Mouse (Mus musculus): Measurements from ENCODE around the gene Cyp1a1. TPM values are rescaled to one million over a fixed set of nuclear protein-coding genes. Genes with fewer than 3 reads are reported as not detected.
"Not testable (repeated sequence)": the region's sequence is repeated elsewhere in the genome, so short reads cannot be mapped to it uniquely, and the experiment has no call there.

The Cyp1a1 gene
- total and polyA plus RNA-seq, 3 experiments = not detected

GRCm38 (mm10) chr9:57706496-57706895, 18.8 kb downstream of the Cyp1a1 start:
- Histone ChIP-seq H3K36me3 (replicated peaks) (peaks cover 10% of the 10 kb centered on the region), H3K4me1 (ENCODE audit: insufficient read depth, low read depth, low read length) (peaks cover 25% of the 10 kb centered on the region), H3K4me3 (ENCODE audit: low read depth, low read length) (no peak overlapping the region), H3K9me3 (replicated peaks) (0 out of 2 replicates have a peak, but pooled peaks cover 3% of the 10 kb centered on the region), H3K27me3 (ENCODE audit: insufficient read depth, low read length) (peaks cover 24% of the 10 kb centered on the region)
- ATAC-seq (ENCODE audit: extremely low read depth, insufficient number of reproducible peaks, low FRiP score, poor library complexity, severe bottlenecking) = no peak
- TF ChIP-seq GATA2 (IDR thresholded peaks at IDR 0.05; ENCODE audit: borderline replicate concordance, low read depth, low read length) = no peak
- TF ChIP-seq TAL1 (conservative IDR thresholded peaks at IDR 0.05; ENCODE audit: low read depth, low read length) = no peak
- no peak for DNase-seq (ENCODE audit: low spot score)

DNA sequence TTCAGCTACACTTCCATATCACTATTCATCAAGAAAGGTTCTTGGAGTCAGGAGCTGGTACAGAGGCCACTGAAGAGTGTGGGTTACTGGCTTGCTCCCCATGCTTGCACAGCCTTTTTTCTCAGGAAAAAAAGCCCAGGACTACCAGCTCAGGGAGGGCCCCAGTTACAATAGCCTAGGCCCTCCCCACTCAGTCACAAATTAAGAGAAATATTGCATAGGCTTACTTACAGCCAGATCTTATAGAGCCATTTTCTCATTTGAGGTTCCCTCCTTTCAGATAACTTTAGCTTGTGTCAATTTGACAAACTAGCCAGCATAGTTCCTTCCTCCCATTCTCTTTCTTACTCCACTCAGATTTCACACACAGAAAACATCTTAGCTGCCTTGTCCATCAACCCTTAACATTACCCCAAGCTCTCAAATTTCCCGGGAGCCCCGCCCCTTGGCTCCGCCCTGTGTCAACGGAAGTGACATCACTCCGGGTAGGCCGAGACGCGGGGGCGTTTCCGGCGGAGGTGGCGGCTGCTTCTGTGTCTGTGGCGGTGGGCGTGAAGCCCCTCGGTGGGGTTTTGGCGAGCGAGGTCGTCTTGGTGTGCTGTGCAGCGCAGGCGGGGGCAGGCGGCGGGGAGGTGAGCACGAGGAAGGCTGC, 20.5 kb downstream of the Cyp1a1 start, which contains the start of gene Edc3:
Edc3 (plus strand) TSS at position 473 of the 652 bp plus-strand sequence.
- Histone ChIP-seq H3K9me3 (replicated peaks) (0 out of 2 replicates have a peak, but pooled peaks cover 3% of the 10 kb centered on the region), H3K36me3 (replicated peaks) (peaks cover 23% of the 10 kb centered on the region), H3K4me1 (ENCODE audit: insufficient read depth, low read depth, low read length) (peaks cover 25% of the 10 kb centered on the region), H3K27me3 (ENCODE audit: insufficient read depth, low read length) (peaks cover 8% of the 10 kb centered on the region), H3K4me3 (ENCODE audit: low read depth, low read length) (peak within 1 kb of the TSS; percentile 96)
- DNase-seq (ENCODE audit: low spot score) (peak; percentile 95), ATAC-seq (ENCODE audit: extremely low read depth, insufficient number of reproducible peaks, low FRiP score, poor library complexity, severe bottlenecking) (peak; percentile 68)
- TF ChIP-seq POLR2AphosphoS5 (IDR thresholded peaks at IDR 0.05; ENCODE audit: insufficient replicate concordance, low read depth, low read length) = no peak
- TF ChIP-seq GATA2 (IDR thresholded peaks at IDR 0.05; ENCODE audit: borderline replicate concordance, low read depth, low read length) = no peak
- TF ChIP-seq CTCF (IDR thresholded peaks at IDR 0.05; ENCODE audit: low read depth, low read length) = no peak
- TF ChIP-seq TAL1 (conservative IDR thresholded peaks at IDR 0.05; ENCODE audit: low read depth, low read length) = no peak
- no peak for TF ChIP-seq GATA1 (IDR thresholded peaks at IDR 0.05; ENCODE audit: borderline replicate concordance, low read length)

GRCm38 (mm10) chr9:57708720-57709274, 21.1 kb downstream of the Cyp1a1 start:
- Histone ChIP-seq H3K4me3 (ENCODE audit: low read depth, low read length) (peak overlapping the region; percentile 96), H3K27me3 (ENCODE audit: insufficient read depth, low read length) (peaks cover 5% of the 10 kb centered on the region; the same call in 1 of the 2 replicates), H3K4me1 (ENCODE audit: insufficient read depth, low read depth, low read length) (peaks cover 25% of the 10 kb centered on the region), H3K9me3 (replicated peaks) (0 out of 2 replicates have a peak, but pooled peaks cover 3% of the 10 kb centered on the region), H3K36me3 (replicated peaks) (peaks cover 28% of the 10 kb centered on the region)
- ATAC-seq (ENCODE audit: extremely low read depth, insufficient number of reproducible peaks, low FRiP score, poor library complexity, severe bottlenecking) = no peak
- TF ChIP-seq POLR2AphosphoS5 (IDR thresholded peaks at IDR 0.05; ENCODE audit: insufficient replicate concordance, low read depth, low read length) (no peak), GATA1 (IDR thresholded peaks at IDR 0.05; ENCODE audit: borderline replicate concordance, low read length) (no peak), GATA2 (IDR thresholded peaks at IDR 0.05; ENCODE audit: borderline replicate concordance, low read depth, low read length) (no peak), TAL1 (conservative IDR thresholded peaks at IDR 0.05; ENCODE audit: low read depth, low read length) (no peak), CTCF (IDR thresholded peaks at IDR 0.05; ENCODE audit: low read depth, low read length) (no peak)
- peak; percentile 15 for DNase-seq (ENCODE audit: low spot score)

- DNase-seq (ENCODE audit: low spot score); H3K9me3 ChIP-seq (replicated peaks); ATAC-seq (ENCODE audit: extremely low read depth, insufficient number of reproducible peaks, low FRiP score, poor library complexity, severe bottlenecking); H3K27me3 ChIP-seq (ENCODE audit: insufficient read depth, low read length); H3K4me3 ChIP-seq (ENCODE audit: low read depth, low read length): not testable (repeated sequence)
- Histone ChIP-seq H3K36me3 (replicated peaks) (peaks cover 42% of the 10 kb centered on the region), H3K4me1 (ENCODE audit: insufficient read depth, low read depth, low read length) (peaks cover 25% of the 10 kb centered on the region)
Observed at GRCm38 (mm10) chr9:57710214-57710613, 22.5 kb downstream of the Cyp1a1 start.

DNA sequence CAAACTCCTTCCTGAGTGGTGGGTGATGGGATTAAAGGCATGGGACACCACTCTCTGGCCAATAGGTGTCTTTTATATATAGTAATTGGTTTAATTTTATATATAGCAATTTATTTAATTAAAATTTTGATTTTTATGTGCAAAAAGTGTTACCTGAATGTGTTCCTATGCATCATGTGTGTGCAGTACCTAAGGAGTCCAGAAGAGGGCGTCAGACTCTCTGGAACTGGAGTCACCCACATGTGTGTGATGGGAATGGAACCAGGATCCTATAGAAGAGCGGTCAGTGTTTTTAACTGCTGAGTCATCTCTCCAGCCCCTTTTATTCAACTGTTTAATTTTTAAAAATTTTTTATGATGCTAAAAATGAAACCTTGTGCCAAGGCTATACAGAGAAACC, 24.5 kb downstream of the Cyp1a1 start:
- Histone ChIP-seq H3K27me3 (ENCODE audit: insufficient read depth, low read length) (no peaks in the 10 kb centered on the region), H3K4me3 (ENCODE audit: low read depth, low read length) (no peak overlapping the region), H3K4me1 (ENCODE audit: insufficient read depth, low read depth, low read length) (peaks cover 25% of the 10 kb centered on the region), H3K9me3 (replicated peaks) (0 out of 2 replicates have a peak, but pooled peaks cover 3% of the 10 kb centered on the region), H3K36me3 (replicated peaks) (peaks cover 61% of the 10 kb centered on the region)
- ATAC-seq (ENCODE audit: extremely low read depth, insufficient number of reproducible peaks, low FRiP score, poor library complexity, severe bottlenecking) = no peak
- DNase-seq (ENCODE audit: low spot score) = no peak
- TF ChIP-seq POLR2AphosphoS5 (IDR thresholded peaks at IDR 0.05; ENCODE audit: insufficient replicate concordance, low read depth, low read length) (no peak), TAL1 (conservative IDR thresholded peaks at IDR 0.05; ENCODE audit: low read depth, low read length) (no peak), GATA2 (IDR thresholded peaks at IDR 0.05; ENCODE audit: borderline replicate concordance, low read depth, low read length) (no peak), CTCF (IDR thresholded peaks at IDR 0.05; ENCODE audit: low read depth, low read length) (no peak)

DNA sequence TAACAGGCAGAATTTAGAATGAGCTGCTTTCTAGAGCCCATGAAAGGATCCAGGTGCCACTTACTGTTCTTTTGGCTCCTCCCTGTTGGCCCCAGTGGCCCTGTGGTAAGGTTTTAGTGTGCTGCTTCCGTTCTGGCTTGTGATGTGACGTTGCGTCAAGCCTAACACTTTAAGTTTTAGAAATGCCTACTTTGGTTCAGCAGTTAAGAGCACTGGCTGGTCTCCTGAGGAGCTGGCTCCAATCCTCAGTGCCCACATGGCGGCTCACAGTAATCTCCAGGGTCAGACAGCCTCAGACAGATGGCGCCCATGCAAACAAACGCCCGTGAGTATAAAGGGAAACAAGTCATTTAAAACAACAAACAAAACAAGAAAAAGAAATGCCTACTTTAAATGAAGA, 30.7 kb downstream of the Cyp1a1 start:
- Histone ChIP-seq H3K4me3 (ENCODE audit: low read depth, low read length) (no peak overlapping the region), H3K27me3 (ENCODE audit: insufficient read depth, low read length) (no peaks in the 10 kb centered on the region), H3K9me3 (replicated peaks) (no peaks in the 10 kb centered on the region), H3K36me3 (replicated peaks) (peaks cover 95% of the 10 kb centered on the region), H3K4me1 (ENCODE audit: insufficient read depth, low read depth, low read length) (no peaks in the 10 kb centered on the region; the same call in 1 of the 2 replicates)
- TF ChIP-seq CTCF (IDR thresholded peaks at IDR 0.05; ENCODE audit: low read depth, low read length) (no peak), GATA1 (IDR thresholded peaks at IDR 0.05; ENCODE audit: borderline replicate concordance, low read length) (no peak), TAL1 (conservative IDR thresholded peaks at IDR 0.05; ENCODE audit: low read depth, low read length) (no peak), POLR2AphosphoS5 (IDR thresholded peaks at IDR 0.05; ENCODE audit: insufficient replicate concordance, low read depth, low read length) (no peak), GATA2 (IDR thresholded peaks at IDR 0.05; ENCODE audit: borderline replicate concordance, low read depth, low read length) (no peak)
- ATAC-seq (ENCODE audit: extremely low read depth, insufficient number of reproducible peaks, low FRiP score, poor library complexity, severe bottlenecking) = no peak
- DNase-seq (ENCODE audit: low spot score) = no peak
